Mouse (Mus musculus) stomach, postnatal 0 days (tissue): ENCODE results near the gene Kazn.

Experiments used
- CTCF ChIP-seq: IDR thresholded peaks from 2 replicates; pipeline ENCODE4 v1.5.1; 2016; ENCODE audit warnings: antibody characterized with exemption, low read depth, mild to moderate bottlenecking, moderate library complexity
- EP300 ChIP-seq: optimal IDR thresholded peaks from 2 replicates; pipeline ENCODE3; 2016; ENCODE audit warnings: antibody characterized with exemption

- TF ChIP-seq EP300 (no peak), CTCF (no peak)
Measured at GRCm38 (mm10) chr4:142152733-142153422, 86.3 kb downstream of the Kazn start.
